Mouse (Mus musculus) ES-Bruce4 (cell line): ENCODE results near the gene Atp2b1. TPM values are rescaled to one million over a fixed set of nuclear protein-coding genes. Genes with fewer than 3 reads are reported as not detected.

Experiments
- H3K27ac ChIP-seq: 2 replicates; pipeline ENCODE4 v1.5.1; 2012; ENCODE audit warnings: low read length, inconsistent platforms; ENCODE audit not compliant: insufficient read depth
- H3K27me3 ChIP-seq: 2 replicates; pipeline ENCODE4 v1.6.1; 2012; ENCODE audit warnings: mild to moderate bottlenecking, low read length, inconsistent platforms; ENCODE audit not compliant: control insufficient read depth, poor library complexity, insufficient read depth, severe bottlenecking
- H3K36me3 ChIP-seq: 2 replicates; pipeline ENCODE4 v1.6.1; 2012; ENCODE audit warnings: inconsistent platforms, mild to moderate bottlenecking, low read length, moderate library complexity; ENCODE audit not compliant: control insufficient read depth, poor library complexity, insufficient read depth, severe bottlenecking
- H3K4me1 ChIP-seq: one replicate; pipeline ENCODE4 v1.8.1; 2011; ENCODE audit warnings: low read length; ENCODE audit not compliant: control insufficient read depth, insufficient read depth
- H3K4me3 ChIP-seq: 2 replicates; pipeline ENCODE4 v1.5.1; 2011; ENCODE audit warnings: low read depth, mild to moderate bottlenecking, low read length
- H3K9ac ChIP-seq: 2 replicates; pipeline ENCODE4 v1.6.1; 2012; ENCODE audit warnings: low read depth, mild to moderate bottlenecking, inconsistent platforms; ENCODE audit not compliant: poor library complexity, severe bottlenecking
- H3K9me3 ChIP-seq: replicated peaks from 2 replicates; pipeline ENCODE4 v1.6.1; 2012; ENCODE audit warnings: mild to moderate bottlenecking, low read length, inconsistent platforms; ENCODE audit not compliant: control insufficient read depth, poor library complexity, insufficient read depth, severe bottlenecking
- CTCF ChIP-seq: IDR thresholded peaks from one replicate; pipeline ENCODE4 v1.8.1; 2011; ENCODE audit warnings: low read depth, low read length
- EP300 ChIP-seq: IDR thresholded peaks from 2 replicates; pipeline ENCODE4 v1.6.1; 2011; ENCODE audit warnings: low read depth, low read length; ENCODE audit not compliant: insufficient read depth
- POLR2A ChIP-seq: IDR thresholded peaks from one replicate; pipeline ENCODE4 v1.8.1; 2011; ENCODE audit warnings: low read length; ENCODE audit not compliant: insufficient read depth
- polyA plus RNA-seq: library from polyadenylated mRNA; stranded (reverse); fragments of >200 nt; gene quantifications from 2 replicates; pipeline ENCODE4 v1.2.4, GENCODE M21; 2011; ENCODE audit warnings: low read depth; ENCODE audit not compliant: missing spikeins, insufficient read depth, insufficient read length

Atp2b1 gene
- polyA plus RNA-seq, 1 experiment, result 68.1 TPM

DNA sequence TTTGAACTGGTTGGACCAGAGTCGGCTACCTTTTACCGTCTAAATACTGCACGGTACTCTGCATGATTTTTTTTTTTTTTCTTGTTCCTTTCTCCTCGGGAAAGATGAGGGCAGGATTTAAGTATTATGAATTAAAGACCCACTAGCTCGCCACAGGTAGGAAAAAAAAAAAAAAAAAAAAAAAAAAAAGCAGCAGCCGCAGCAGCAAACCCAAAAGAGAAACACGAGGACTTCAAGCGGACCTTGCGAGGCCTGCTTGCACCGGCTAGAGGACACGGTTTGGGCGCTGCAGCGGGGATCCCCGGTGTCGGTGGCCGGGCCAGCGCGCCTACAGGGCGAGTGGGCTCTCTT lies 621 bp upstream of the Atp2b1 start:
- TF ChIP-seq EP300 (no peak), POLR2A (no peak), CTCF (no peak)

DNA sequence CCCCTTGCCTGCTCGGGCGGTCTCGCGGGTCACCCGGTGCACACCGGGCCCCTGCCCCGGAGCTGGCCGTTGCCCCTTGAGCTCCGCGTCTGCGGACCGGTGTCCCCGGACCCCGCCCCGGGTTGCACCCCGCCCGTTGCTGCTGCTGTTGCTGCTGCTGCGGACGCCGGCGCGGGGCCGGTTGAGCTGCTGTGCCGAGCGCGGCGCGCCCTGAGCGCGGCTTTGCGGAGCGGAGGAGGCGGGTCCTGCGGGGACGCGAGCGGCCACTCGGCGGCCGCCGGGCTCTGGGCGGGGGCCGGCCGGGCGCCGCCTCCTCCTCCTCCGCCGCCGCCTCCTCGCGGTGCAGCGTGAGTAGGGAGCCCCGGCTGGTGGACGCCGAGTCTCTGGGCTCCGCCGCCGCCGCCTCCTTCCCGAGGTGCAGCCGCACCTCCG lies 620 bp downstream of the Atp2b1 start:
- Histone ChIP-seq H3K27me3 (no peaks in the 10 kb centered on the region; the same call in 1 of the 2 replicates), H3K9ac (peak overlapping the region; percentile 93), H3K27ac (peak overlapping the region; percentile 42; the same call in 1 of the 2 replicates), H3K9me3 (no peaks in the 10 kb centered on the region), H3K36me3 (no peaks in the 10 kb centered on the region), H3K4me3 (peak overlapping the region; percentile 78), H3K4me1 (no peaks in the 10 kb centered on the region)
- TF ChIP-seq POLR2A (no peak), EP300 (no peak), CTCF (no peak)

More for the DNA sequence above, 621 bp upstream of the Atp2b1 start:
- no peaks in the 10 kb centered on the region; the same call in 1 of the 2 replicates for H3K27me3 ChIP-seq
- no peak overlapping the region for H3K27ac ChIP-seq
- peak overlapping the region; percentile 93 for H3K9ac ChIP-seq
- H3K36me3 ChIP-seq, result no peaks in the 10 kb centered on the region
- H3K4me3 ChIP-seq, result peak overlapping the region; percentile 70
- H3K4me1 ChIP-seq, result no peaks in the 10 kb centered on the region
- no peaks in the 10 kb centered on the region for H3K9me3 ChIP-seq

DNA sequence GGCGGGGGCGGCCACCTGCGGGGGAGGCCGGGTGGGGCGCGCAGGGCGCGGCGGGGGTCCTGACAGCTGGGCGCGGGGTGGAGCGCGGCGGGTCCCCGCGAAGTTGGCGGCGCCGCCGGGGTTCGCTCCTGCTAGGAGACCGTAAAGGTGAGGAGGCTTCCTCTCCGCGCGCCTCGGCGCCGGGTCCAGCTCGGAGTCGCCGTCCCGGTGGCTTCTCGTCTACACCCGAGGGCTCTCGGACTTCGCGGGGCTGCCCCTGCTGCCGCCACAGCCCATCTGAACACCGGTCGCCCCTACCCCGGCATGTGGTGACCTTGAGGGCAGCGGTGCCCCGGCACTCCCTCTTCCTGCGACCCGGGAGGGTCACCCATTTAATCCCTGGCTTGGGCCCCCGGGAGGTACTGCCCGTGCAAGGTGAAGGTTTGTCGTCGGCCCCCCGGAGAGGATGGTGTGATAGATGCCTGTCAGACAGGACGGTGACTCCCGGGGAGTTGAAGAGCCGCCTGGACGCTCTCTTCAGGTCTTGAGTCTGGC lies 1.3 kb downstream of the Atp2b1 start:
- H3K4me1 ChIP-seq, result no peaks in the 10 kb centered on the region
- no peaks in the 10 kb centered on the region for H3K36me3 ChIP-seq
- no peaks in the 10 kb centered on the region; the same call in 1 of the 2 replicates for H3K27me3 ChIP-seq
- H3K9ac ChIP-seq, result peak overlapping the region; percentile 93
- no peak overlapping the region for H3K27ac ChIP-seq
- peak overlapping the region; percentile 78 for H3K4me3 ChIP-seq
- H3K9me3 ChIP-seq, result no peaks in the 10 kb centered on the region
- TF ChIP-seq EP300 (no peak), CTCF (no peak), POLR2A (no peak)

DNA sequence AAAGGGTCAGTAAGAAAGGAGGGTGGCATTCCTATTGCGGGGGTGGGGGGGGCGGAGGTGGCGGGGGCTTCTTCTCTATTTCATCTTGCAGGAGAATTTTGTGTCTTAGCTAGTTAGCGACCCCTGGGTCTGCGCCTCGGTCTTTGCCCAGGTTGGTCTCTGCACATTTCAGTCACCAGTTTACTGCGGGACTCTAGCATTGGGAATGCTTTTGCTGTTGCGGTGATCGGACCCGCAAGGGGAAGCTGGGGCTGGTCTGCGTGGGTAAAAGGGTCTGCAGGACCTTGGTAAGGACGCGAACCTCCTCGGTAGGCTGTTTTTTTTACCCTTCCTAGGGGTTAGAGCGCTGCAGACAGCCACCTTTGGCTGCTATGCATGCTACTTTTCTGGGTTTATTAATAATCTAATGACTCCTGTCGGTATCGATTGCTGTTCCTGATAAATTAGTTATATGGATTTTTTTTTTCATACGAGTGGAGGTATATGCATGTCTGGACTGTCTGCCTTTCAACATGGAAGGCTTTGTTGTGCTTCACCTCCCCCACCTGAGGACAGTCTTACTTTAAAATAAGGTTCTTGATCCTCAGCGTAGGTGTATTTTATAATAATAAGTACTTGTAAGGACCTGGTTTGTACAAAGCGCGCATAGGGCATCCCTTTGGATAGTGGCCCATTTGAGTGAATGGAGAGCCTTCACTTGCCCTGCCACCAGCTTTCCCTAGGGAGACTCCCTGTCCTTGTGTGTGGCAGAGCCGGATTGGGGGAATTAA lies 2.0 kb downstream of the Atp2b1 start:
- H3K4me1 ChIP-seq, result no peaks in the 10 kb centered on the region
- peak overlapping the region; percentile 78 for H3K4me3 ChIP-seq
- no peak for TF ChIP-seq POLR2A
- TF ChIP-seq CTCF, result no peak
- no peak for TF ChIP-seq EP300
- H3K27me3 ChIP-seq, result no peaks in the 10 kb centered on the region; the same call in 1 of the 2 replicates
- H3K36me3 ChIP-seq, result no peaks in the 10 kb centered on the region
- H3K9ac ChIP-seq, result peak overlapping the region; percentile 93
- H3K9me3 ChIP-seq, result no peaks in the 10 kb centered on the region
- H3K27ac ChIP-seq, result no peak overlapping the region

DNA sequence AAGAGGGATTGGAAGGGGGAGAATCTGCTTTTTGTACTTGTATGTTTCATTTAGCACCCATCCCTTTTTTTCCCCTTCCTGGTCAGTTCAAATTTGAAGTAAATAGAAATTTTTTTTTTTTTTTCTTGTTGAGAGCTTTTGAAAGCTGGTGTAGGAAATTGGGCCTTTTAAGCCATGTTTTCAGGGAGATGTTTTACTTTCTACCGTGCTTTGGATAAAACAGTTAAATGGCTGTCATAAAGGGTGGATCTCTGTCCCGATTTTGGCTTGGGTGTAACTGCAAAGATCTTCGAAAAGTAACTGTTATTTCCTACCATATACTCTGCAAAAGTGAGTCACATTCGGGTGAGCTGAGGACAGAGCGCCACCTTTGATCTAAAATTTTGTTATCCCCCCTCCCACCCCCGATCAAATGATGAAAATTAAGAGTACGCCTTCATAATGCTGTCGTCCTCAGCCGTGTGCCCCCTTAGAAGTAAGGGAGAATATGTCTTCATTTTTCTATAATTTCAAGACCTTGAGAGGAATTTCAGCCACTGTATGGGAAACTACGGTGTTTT lies 2.7 kb downstream of the Atp2b1 start:
- Histone ChIP-seq H3K4me1 (no peaks in the 10 kb centered on the region), H3K9me3 (no peaks in the 10 kb centered on the region), H3K27ac (no peak overlapping the region), H3K4me3 (no peak overlapping the region), H3K27me3 (no peaks in the 10 kb centered on the region; the same call in 1 of the 2 replicates), H3K9ac (no peak overlapping the region), H3K36me3 (no peaks in the 10 kb centered on the region)
- TF ChIP-seq CTCF, result no peak
- no peak for TF ChIP-seq POLR2A
- no peak for TF ChIP-seq EP300

DNA sequence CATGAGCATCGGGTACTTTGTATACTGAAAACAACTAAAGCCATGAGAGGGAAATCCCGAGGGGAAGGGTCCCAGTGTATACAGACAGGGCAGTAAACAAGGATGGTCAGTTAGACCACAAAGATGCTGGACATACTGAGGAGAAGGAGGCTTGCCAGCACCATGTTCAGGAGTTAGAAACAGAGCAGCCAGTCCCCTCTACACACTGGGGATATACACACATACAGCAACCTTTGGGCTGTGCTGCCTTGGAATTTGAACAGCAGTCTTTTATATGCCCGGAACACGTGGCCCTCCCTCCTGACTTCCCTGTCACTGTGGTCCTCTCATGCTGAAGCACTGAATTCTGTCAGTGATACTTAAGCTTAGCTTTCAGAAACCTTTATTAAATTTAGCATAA lies 10.9 kb downstream of the Atp2b1 start:
- H3K4me3 ChIP-seq, result no peak overlapping the region
- TF ChIP-seq POLR2A (no peak), CTCF (no peak), EP300 (no peak)
- no peaks in the 10 kb centered on the region for H3K36me3 ChIP-seq
- no peak overlapping the region for H3K27ac ChIP-seq
- H3K9ac ChIP-seq, result no peak overlapping the region
- H3K4me1 ChIP-seq, result no peaks in the 10 kb centered on the region
- no peaks in the 10 kb centered on the region for H3K9me3 ChIP-seq
- H3K27me3 ChIP-seq, result no peaks in the 10 kb centered on the region
